Mouse (Mus musculus): ENCODE data around the gene Ear2. TPM values are rescaled to one million over a fixed set of nuclear protein-coding genes. Genes with fewer than 3 reads are reported as not detected.
"Not testable (repeated sequence)": the region's sequence is repeated elsewhere in the genome, so short reads cannot be mapped to it uniquely, and the experiment has no call there.

Gene Ear2
- total RNA-seq (2021): under 1 TPM; 0.76 to 0.89 TPM
- long read RNA-seq, experiment 1: 0 reads
- long read RNA-seq, experiment 2: 0 reads

DNA sequence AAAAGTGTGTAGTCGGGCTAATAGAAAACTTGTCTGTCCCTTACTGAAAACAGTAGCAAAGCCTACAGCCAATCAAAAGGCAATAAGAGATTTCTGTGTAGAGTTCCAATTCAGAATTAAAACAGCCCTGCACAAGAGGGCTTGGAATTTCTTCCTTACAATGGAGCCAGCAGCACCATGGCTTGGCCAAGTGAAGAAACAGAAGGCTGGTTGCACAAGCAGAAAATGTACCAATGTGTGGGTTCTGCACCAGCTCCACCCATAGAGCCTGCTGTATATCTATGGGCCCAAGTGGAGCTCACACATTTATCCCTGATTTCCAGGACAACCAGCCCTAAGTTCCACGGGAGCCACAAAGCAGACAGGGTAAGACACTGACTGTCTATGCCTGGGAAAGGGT is at the start of gene Ear2:
Gene Ear2, plus strand, starts transcription at position 301 of the 400 bp plus-strand sequence.
- DNase-seq; intact Hi-C loops (cut with DNase I): not testable (repeated sequence)

DNA sequence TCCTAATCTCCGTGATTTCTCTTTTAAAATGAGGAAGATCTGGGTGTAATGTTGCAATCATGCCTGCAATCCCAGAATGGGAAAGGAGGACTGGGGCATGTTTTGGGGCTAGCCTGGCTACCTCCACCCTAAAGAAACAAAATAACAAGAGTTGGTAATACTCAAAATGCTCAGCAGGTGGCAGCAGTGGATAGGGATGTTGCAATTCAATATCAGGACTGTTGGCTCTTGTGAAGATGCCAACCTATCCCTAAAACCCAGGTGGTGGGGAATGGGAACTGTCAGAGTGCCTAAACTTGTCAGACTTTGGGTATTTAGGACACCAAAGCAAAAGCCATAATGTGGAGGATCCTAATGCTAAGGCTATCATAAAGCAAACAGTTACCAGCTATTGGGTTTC is 34.6 kb upstream of the Ear2 start:
- DNase-seq; intact Hi-C loops (cut with DNase I): not testable (repeated sequence)

DNA sequence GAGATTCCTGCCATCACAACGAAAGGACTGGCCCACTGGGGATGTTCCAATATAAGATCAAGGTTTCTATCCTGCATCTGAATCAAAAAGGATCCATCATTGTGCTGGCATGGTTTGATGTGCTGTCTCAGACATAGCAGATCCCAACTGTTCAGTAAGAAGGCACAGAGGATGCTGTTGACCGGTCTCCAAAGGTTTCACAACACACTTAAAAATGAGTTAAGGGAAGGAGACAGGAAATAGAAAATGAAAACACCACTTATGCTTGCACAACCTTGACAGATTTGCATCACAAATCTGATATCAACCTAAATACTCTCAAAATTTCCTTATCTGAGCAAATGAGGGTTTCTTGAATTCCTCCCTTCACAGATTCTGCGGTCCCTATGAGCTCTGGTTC is 31.9 kb upstream of the Ear2 start:
- DNase-seq; intact Hi-C loops (cut with DNase I): not testable (repeated sequence)

DNA sequence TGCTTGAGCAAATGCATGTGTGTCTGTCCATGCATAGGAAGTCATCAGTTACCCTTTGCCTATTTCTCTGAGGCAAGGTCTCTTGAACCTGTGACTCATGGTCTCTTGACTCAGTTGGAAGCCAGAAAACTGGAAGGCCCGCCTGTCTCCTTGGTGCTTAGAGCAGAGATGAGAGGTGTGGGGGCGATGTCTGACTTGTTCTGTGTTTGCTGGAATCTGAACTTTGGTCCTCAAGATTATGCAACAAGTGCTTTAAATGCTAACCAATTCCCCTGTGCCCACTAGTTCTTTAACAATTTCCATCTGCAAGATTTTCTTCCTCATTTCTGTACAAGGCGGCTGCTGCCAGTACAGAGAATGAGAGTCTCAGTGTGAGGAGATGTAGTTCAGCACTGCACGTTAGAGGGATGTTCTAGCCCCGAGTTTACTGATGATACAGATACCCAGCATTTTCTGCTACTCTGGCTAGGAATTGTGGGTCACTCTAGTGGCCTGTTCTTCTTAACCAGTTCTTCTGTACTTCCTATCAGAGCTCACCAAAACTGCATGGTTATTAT is 24.6 kb upstream of the Ear2 start:
- intact Hi-C loops (cut with DNase I); DNase-seq: not testable (repeated sequence)

GRCm38 (mm10) chr14:44086588-44086987 is 15.9 kb upstream of the Ear2 start:
- DNase-seq; intact Hi-C loops (cut with DNase I): not testable (repeated sequence)

- DNase-seq; intact Hi-C loops (cut with DNase I): not testable (repeated sequence)
Observed at GRCm38 (mm10) chr14:44087535-44087934, 14.9 kb upstream of the Ear2 start.

DNA sequence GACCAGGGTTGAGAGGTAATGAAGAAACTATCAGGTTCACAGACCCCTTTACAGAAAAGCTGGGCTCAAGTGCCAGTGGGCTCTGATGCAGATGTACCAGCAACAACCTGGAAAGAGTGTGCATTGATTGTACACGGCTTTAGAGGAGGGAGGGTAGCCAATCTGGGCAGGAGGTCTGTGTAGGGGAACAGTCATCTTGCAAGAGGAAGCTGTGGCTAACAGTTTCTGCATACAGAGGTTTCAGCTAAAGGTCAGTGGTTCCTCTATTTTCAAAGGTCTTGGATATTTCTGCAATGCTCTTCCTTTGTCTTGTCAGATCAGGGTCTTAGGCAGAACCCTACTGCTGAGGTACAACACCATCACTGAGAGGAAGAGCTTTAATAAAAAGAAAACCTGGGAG is 10.9 kb upstream of the Ear2 start:
- not testable (repeated sequence) for DNase-seq

GRCm38 (mm10) chr14:44094445-44094844 is 8.0 kb upstream of the Ear2 start:
- DNase-seq; intact Hi-C loops (cut with DNase I): not testable (repeated sequence)

More for the DNA sequence above, 10.9 kb upstream of the Ear2 start:
- intact Hi-C loops (cut with DNase I): not testable (repeated sequence)

GRCm38 (mm10) chr14:44100030-44100429 is 2.4 kb upstream of the Ear2 start:
- intact Hi-C loops (cut with DNase I); DNase-seq: not testable (repeated sequence)

DNA sequence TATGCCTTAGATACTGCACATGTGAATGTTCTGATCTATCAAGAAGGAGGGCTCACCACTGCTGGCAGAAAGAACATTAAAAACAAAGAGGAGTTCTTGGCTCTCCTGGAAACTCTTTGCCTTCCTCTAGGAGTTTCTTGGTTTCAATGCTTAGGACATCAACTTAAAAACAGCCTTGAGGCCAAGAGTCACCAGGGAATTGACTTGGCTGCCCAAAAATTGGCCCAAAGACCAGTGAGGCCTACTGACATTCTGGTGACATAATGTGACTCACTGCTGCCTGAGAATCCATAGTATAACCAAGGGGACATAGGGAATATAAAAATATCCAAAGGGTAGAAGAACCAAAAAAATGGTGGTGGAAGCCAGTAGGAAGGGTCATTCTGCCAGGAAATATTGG is 8.5 kb downstream of the Ear2 start:
- intact Hi-C loops (cut with DNase I): no loop called here
- no peak for DNase-seq

DNA sequence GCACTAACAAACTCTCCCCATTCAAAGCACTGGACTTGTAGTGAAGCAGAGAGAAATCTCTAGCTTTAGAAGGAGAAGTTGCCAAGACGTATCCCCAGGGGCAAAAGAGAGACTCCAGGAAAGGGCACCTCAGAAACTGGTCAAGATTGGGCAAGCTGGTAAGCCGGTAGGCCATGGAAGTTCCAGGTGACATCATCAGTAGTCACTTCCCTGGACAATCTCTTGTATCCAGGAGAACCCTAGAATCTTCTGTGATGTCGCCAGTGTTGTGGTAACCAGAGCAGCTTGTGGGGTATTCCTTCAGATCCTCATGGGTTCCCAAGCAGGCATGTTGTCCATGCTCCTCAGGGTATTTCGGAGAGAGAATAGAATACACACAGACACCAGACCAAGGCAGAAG is 21.1 kb downstream of the Ear2 start, which contains the start of gene Gm3327:
Gene Gm3327, plus strand, starts transcription at position 301 of the 400 bp plus-strand sequence.
- DNase-seq; intact Hi-C loops (cut with DNase I): not testable (repeated sequence)

Other genes starting within 250 kb of the Ear2 start
- not detected for gene Ear1, start 227.1 kb upstream of the Ear2 start, total RNA-seq (2021)
- gene Ear10, start 179.1 kb upstream of the Ear2 start, total RNA-seq (2021): not detected
- gene Gm8113, start 177.3 kb upstream of the Ear2 start, total RNA-seq (2021): under 1 TPM; 0.20 to 0.28 TPM
- gene Ang5, start 145.6 kb upstream of the Ear2 start, total RNA-seq (2021): not detected
- not detected for gene Ang6, start 100.4 kb upstream of the Ear2 start, total RNA-seq (2021)
- gene Gm3327, start 21.2 kb downstream of the Ear2 start, total RNA-seq (2021): not detected
- not detected for gene Gm8212, start 95.0 kb downstream of the Ear2 start, total RNA-seq (2021)
- gene 4930503E14Rik, start 110.6 kb downstream of the Ear2 start, total RNA-seq (2021): not detected
- not detected for gene Gm8220, start 182.9 kb downstream of the Ear2 start, total RNA-seq (2021)
- not detected for gene Gm5930, start 235.9 kb downstream of the Ear2 start, total RNA-seq (2021)